Mouse (Mus musculus) embryonic facial prominence, embryonic 12.5 days (tissue): ENCODE results near the gene Grhl3. TPM values are rescaled to one million over a fixed set of nuclear protein-coding genes. Genes with fewer than 3 reads are reported as not detected.

Experiments used
- ATAC-seq: fragments of 200-750 bp; cut with Nextera tagmentation; 2 replicates; pipeline ENCODE4 v1.8.0; 2017; ENCODE audit not compliant: insufficient number of reproducible peaks, insufficient read depth, low FRiP score, low TSS enrichment
- H3K27ac ChIP-seq: fragments of 300-500 bp; sonication (generic); 2 replicates; pipeline ENCODE4 v1.5.1; 2016; ENCODE audit warnings: mild to moderate bottlenecking
- H3K27me3 ChIP-seq: fragments of 300-500 bp; sonication (generic); 2 replicates; pipeline ENCODE4 v1.6.1; 2016; ENCODE audit warnings: mild to moderate bottlenecking, moderate library complexity
- H3K36me3 ChIP-seq: fragments of 300-500 bp; sonication (generic); 2 replicates; pipeline ENCODE4 v1.6.1; 2016; ENCODE audit warnings: mild to moderate bottlenecking
- H3K4me1 ChIP-seq: fragments of 300-500 bp; sonication (generic); 2 replicates; pipeline ENCODE4 v1.6.1; 2016
- H3K4me2 ChIP-seq: fragments of 300-500 bp; sonication (generic); replicated peaks from 2 replicates; pipeline ENCODE4 v1.6.1; 2016; ENCODE audit warnings: mild to moderate bottlenecking, moderate library complexity
- H3K4me3 ChIP-seq: fragments of 300-500 bp; sonication (generic); 2 replicates; pipeline ENCODE4 v1.5.1; 2016; ENCODE audit warnings: mild to moderate bottlenecking
- H3K9ac ChIP-seq: fragments of 300-500 bp; sonication (generic); 2 replicates; pipeline ENCODE4 v1.6.1; 2016; ENCODE audit warnings: mild to moderate bottlenecking, moderate library complexity
- H3K9me3 ChIP-seq: fragments of 300-500 bp; sonication (generic); 2 replicates; pipeline ENCODE4 v1.6.1; 2016; ENCODE audit warnings: mild to moderate bottlenecking, moderate library complexity
- WGBS: fragments of 180-500 bp; shearing (Covaris S2); methylation state at CpG from one replicate; pipeline ENCODE4 v1.1.7; 2016; 5-methylcytosine and 5-hydroxymethylcytosine counted together
- polyA plus RNA-seq: library from polyadenylated mRNA; unstranded; fragments of >200 nt; fragmentation: Nextera tagmentation; extraction: Ambion mirVana; gene quantifications from 2 replicates; pipeline ENCODE4 v1.2.1, GENCODE M21; 2016

Gene Grhl3
- polyA plus RNA-seq, 1 experiment from 2014 or later: 13.2 TPM

DNA sequence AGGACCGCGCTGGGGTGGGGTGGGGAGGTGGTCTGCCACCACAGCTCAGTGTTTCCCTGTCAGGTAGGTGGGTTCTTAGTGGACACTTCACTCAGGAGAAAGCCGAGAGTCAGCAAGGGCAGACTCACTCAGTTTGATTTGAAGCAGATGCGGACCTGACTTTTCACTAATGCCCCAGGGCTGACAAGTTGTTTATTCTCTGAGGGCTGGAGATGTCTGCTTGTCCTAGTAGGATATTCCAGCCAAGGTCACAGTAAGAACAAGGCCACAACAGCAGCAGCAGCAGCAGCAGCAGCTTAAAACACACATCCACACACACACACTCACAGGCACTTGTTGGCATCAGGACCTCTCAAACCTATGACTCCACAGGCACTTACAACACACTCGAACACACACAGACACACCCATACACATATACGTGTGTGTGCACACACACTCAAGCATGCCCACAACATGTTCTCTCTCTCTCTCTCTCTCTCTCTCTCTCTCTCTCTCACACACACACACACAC is 2.3 kb downstream of the Grhl3 start:
- H3K9me3 ChIP-seq: no peaks in the 10 kb centered on the region
- peak overlapping the region; percentile 48; the same call in 1 of the 2 replicates for H3K4me2 ChIP-seq
- H3K27ac ChIP-seq: peak overlapping the region; percentile 23; the same call in 1 of the 2 replicates
- peaks cover 62% of the 10 kb centered on the region for H3K4me1 ChIP-seq
- ATAC-seq: no peak; the same call in 1 of the 2 replicates
- WGBS: 25% methylated on average over 6 of the region's 6 CpGs
- no peaks in the 10 kb centered on the region for H3K36me3 ChIP-seq
- H3K9ac ChIP-seq: no peak overlapping the region
- no peak overlapping the region for H3K4me3 ChIP-seq
- peaks cover 60% of the 10 kb centered on the region for H3K27me3 ChIP-seq

DNA sequence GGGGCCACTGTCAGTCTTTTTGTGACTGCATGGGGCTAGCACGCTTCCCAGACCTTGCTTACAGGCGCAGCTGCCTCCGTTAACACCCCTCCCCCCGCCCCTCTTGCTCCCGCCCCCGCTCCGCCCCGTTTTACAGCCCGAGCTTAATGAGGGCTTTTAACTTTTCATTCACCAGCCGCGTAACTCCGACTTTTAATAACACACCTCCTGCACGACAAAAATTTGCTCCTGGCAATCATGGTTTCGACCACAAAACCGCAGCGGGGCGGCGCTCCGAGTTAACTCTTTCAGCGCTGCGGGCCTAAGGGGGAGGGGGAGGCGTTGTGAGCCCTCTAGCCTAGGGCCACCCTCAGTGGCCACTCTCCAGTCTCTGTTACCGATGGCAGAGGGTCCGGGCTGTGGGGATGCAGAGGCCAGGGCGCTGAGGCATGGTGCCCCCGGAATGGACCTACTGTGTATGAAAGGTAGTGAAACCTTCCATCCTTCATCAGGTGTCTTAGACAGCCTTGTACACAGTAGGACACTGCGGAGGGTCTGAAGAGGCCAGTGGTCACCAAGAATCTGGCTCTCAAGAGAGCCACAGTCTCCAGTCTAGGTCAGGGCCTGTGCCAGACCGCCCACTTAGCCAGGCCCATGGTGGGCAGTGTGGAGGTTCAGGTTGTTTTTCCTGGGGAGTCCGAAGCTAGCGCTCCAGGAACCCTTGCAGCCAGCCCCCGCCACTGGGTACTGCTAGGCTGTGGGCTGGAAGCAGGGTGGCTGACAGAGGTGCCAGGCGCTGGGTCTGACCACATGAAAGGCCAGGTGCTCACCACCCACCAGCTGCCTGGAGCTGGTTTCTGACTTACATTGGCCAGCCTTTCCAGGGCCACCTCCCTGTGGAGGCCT is 3.0 kb downstream of the Grhl3 start:
- H3K4me3 ChIP-seq: peak overlapping the region; percentile 28
- H3K36me3 ChIP-seq: no peaks in the 10 kb centered on the region
- H3K27ac ChIP-seq: no peak overlapping the region
- no peak overlapping the region; the same call in 1 of the 2 replicates for H3K9ac ChIP-seq
- peaks cover 66% of the 10 kb centered on the region for H3K4me1 ChIP-seq
- H3K4me2 ChIP-seq: peak overlapping the region; percentile 48
- ATAC-seq: peak; percentile 41
- WGBS: 8% methylated on average over 32 of the region's 32 CpGs
- peaks cover 60% of the 10 kb centered on the region for H3K27me3 ChIP-seq
- no peaks in the 10 kb centered on the region for H3K9me3 ChIP-seq

- no peak overlapping the region for H3K4me3 ChIP-seq
- no peak overlapping the region for H3K27ac ChIP-seq
- no peaks in the 10 kb centered on the region for H3K9me3 ChIP-seq
- peaks cover 52% of the 10 kb centered on the region for H3K27me3 ChIP-seq
- H3K4me2 ChIP-seq: peak overlapping the region; percentile 48
- H3K9ac ChIP-seq: no peak overlapping the region
- ATAC-seq: no peak
- peaks cover 68% of the 10 kb centered on the region for H3K4me1 ChIP-seq
- H3K36me3 ChIP-seq: no peaks in the 10 kb centered on the region
- WGBS: 6% methylated on average over 11 of the region's 11 CpGs
Observed at GRCm38 (mm10) chr4:135569201-135569600, 4.2 kb downstream of the Grhl3 start.

- Histone ChIP-seq H3K4me3 (no peak overlapping the region), H3K4me2 (no peak overlapping the region), H3K9me3 (no peaks in the 10 kb centered on the region), H3K4me1 (peaks cover 57% of the 10 kb centered on the region), H3K27ac (no peak overlapping the region), H3K27me3 (peaks cover 35% of the 10 kb centered on the region), H3K36me3 (no peaks in the 10 kb centered on the region), H3K9ac (no peak overlapping the region)
- no peak for ATAC-seq
- WGBS: 71% methylated on average over 8 of the region's 8 CpGs
Observed at GRCm38 (mm10) chr4:135567484-135567883, 5.9 kb downstream of the Grhl3 start.

GRCm38 (mm10) chr4:135567042-135567441 is 6.4 kb downstream of the Grhl3 start:
- Histone ChIP-seq H3K9ac (no peak overlapping the region), H3K27ac (no peak overlapping the region), H3K27me3 (peaks cover 31% of the 10 kb centered on the region), H3K4me2 (no peak overlapping the region), H3K9me3 (no peaks in the 10 kb centered on the region), H3K4me1 (peaks cover 53% of the 10 kb centered on the region), H3K4me3 (no peak overlapping the region), H3K36me3 (no peaks in the 10 kb centered on the region)
- WGBS: 35% methylated on average over 11 of the region's 11 CpGs
- ATAC-seq: no peak

- ATAC-seq: no peak
- peaks cover 14% of the 10 kb centered on the region for H3K27me3 ChIP-seq
- no peak overlapping the region for H3K4me3 ChIP-seq
- H3K27ac ChIP-seq: no peak overlapping the region
- peaks cover 37% of the 10 kb centered on the region for H3K4me1 ChIP-seq
- H3K9ac ChIP-seq: no peak overlapping the region
- 62% methylated on average over 9 of the region's 9 CpGs for WGBS
- H3K36me3 ChIP-seq: no peaks in the 10 kb centered on the region
- 0 out of 2 replicates have a peak, but pooled peaks cover 2% of the 10 kb centered on the region for H3K9me3 ChIP-seq
- H3K4me2 ChIP-seq: no peak overlapping the region
Observed at GRCm38 (mm10) chr4:135565400-135565799, 8.0 kb downstream of the Grhl3 start.

GRCm38 (mm10) chr4:135563794-135564193 is 9.6 kb downstream of the Grhl3 start:
- no peak overlapping the region for H3K4me2 ChIP-seq
- no peak overlapping the region for H3K27ac ChIP-seq
- H3K27me3 ChIP-seq: peaks cover 7% of the 10 kb centered on the region
- ATAC-seq: no peak
- 0 out of 2 replicates have a peak, but pooled peaks cover 4% of the 10 kb centered on the region for H3K9me3 ChIP-seq
- H3K36me3 ChIP-seq: no peaks in the 10 kb centered on the region
- 54% methylated on average over 2 of the region's 2 CpGs for WGBS
- H3K9ac ChIP-seq: no peak overlapping the region
- no peak overlapping the region for H3K4me3 ChIP-seq
- H3K4me1 ChIP-seq: peaks cover 24% of the 10 kb centered on the region

DNA sequence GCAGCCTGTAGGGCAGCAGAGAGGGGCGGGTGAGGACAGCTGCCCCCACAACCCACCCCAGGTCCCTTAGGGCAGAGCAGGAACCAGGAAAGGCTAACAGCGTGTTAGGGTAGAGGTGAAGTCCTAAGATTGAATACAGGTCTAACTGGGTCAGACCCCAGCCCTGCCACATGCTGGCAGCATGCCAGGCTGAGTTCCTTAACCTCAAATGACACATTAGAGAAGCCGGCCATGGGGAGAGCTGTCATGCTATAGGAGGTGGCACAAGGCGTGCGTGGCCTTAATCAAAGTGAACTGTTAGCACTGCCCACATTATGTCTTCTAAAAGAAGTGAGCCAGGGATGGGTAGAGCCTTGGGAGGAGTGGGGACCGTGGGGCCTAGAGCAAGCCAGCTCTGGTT is 24.1 kb downstream of the Grhl3 start:
- Histone ChIP-seq H3K27ac (no peak overlapping the region), H3K36me3 (no peaks in the 10 kb centered on the region), H3K4me2 (no peak overlapping the region), H3K9me3 (no peaks in the 10 kb centered on the region), H3K4me1 (peaks cover 64% of the 10 kb centered on the region), H3K9ac (no peak overlapping the region), H3K27me3 (peaks cover 5% of the 10 kb centered on the region; the same call in 1 of the 2 replicates), H3K4me3 (no peak overlapping the region)
- 62% methylated on average over 6 of the region's 6 CpGs for WGBS
- ATAC-seq: no peak

DNA sequence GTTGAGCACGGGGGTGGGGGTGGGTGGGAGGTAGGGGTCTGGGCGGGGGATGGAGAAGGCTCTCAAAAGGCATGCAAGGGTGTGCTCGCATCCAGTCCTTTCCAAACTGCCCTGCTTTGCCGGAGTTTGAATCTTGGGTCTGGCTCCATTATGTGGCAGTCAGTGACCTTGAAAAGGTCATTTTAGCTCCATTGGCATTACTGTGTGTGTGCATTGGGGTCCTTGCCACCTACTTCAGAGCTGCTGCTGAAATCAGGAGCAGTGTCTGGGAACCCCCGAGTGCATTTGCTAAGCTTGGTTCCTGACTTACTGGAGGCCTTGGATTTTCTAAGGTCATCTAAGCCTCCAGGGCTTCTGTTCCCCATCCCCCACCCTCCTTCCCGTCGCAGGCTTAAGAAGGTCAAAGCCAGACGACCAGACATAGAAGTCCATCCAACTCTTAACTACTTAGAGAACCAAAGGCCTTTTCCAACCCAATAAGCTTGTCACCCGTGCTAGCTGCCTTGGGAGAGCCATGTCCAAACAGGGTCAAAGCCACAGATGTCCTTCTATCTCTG is 24.8 kb downstream of the Grhl3 start:
- no peak overlapping the region for H3K9ac ChIP-seq
- 33% methylated on average over 9 of the region's 9 CpGs for WGBS
- no peaks in the 10 kb centered on the region for H3K9me3 ChIP-seq
- peaks cover 5% of the 10 kb centered on the region; the same call in 1 of the 2 replicates for H3K27me3 ChIP-seq
- H3K4me2 ChIP-seq: no peak overlapping the region
- H3K4me3 ChIP-seq: no peak overlapping the region
- no peak overlapping the region for H3K27ac ChIP-seq
- peaks cover 66% of the 10 kb centered on the region for H3K4me1 ChIP-seq
- H3K36me3 ChIP-seq: no peaks in the 10 kb centered on the region
- ATAC-seq: no peak

- peaks cover 62% of the 10 kb centered on the region for H3K4me1 ChIP-seq
- H3K27me3 ChIP-seq: peaks cover 5% of the 10 kb centered on the region; the same call in 1 of the 2 replicates
- H3K9ac ChIP-seq: no peak overlapping the region
- H3K4me3 ChIP-seq: no peak overlapping the region
- H3K36me3 ChIP-seq: no peaks in the 10 kb centered on the region
- H3K4me2 ChIP-seq: no peak overlapping the region
- WGBS: 13% methylated on average over 7 of the region's 7 CpGs
- no peaks in the 10 kb centered on the region for H3K9me3 ChIP-seq
- no peak for ATAC-seq
- 0 out of 2 replicates have a peak overlapping the region, but pooled peaks have one; percentile 18 for H3K27ac ChIP-seq
Observed at GRCm38 (mm10) chr4:135548108-135548507, 25.3 kb downstream of the Grhl3 start.

DNA sequence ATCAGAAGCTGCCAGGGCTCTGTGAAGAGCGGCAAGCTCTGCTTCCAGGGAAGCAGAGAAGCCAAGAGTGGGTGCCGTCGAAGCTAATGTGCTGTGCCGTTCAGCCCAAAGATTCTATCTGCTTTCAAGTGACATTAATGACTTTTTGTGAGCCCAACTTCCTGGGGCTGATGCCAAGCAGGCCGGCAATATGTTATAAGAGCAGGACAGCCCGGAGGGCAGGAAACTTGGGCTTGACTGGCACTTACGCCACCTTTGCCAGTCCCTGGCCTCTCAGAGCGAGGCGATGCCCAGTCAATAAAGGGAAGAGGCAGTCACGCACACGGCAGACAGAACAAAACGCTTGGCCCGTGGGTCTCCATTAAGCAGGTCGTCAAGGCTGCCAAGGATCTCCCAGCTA is 25.9 kb downstream of the Grhl3 start:
- H3K27me3 ChIP-seq: peaks cover 3% of the 10 kb centered on the region; the same call in 1 of the 2 replicates
- no peaks in the 10 kb centered on the region for H3K9me3 ChIP-seq
- H3K4me1 ChIP-seq: peaks cover 56% of the 10 kb centered on the region
- no peak overlapping the region for H3K4me2 ChIP-seq
- no peaks in the 10 kb centered on the region for H3K36me3 ChIP-seq
- no peak overlapping the region for H3K9ac ChIP-seq
- H3K4me3 ChIP-seq: no peak overlapping the region
- 0 out of 2 replicates have a peak overlapping the region, but pooled peaks have one; percentile 18 for H3K27ac ChIP-seq
- ATAC-seq: no peak
- 68% methylated on average over 14 of the region's 14 CpGs for WGBS
